Mouse (Mus musculus) urinary bladder, postnatal 25 days (tissue): ENCODE measurements around the gene Tsr3.

Source experiments
- DNase-seq: peaks from one replicate; pipeline ENCODE4 v3.0.0; 2022; ENCODE audit warnings: low spot score

Tsr3 gene

GRCm38 (mm10) chr17:25243131-25243780, 3.3 kb downstream of the Tsr3 start:
- no peak for DNase-seq

- DNase-seq: peak; percentile 56
These were observed 4.3 kb downstream of the Tsr3 start for GRCm38 (mm10) chr17:25244239-25244638.

- DNase-seq: no peak
These were observed 8.2 kb downstream of the Tsr3 start for GRCm38 (mm10) chr17:25248033-25248750.

GRCm38 (mm10) chr17:25250181-25250835, 10.3 kb downstream of the Tsr3 start:
- DNase-seq: no peak

- no peak for DNase-seq
These were observed 12.7 kb downstream of the Tsr3 start for GRCm38 (mm10) chr17:25252643-25253042.

GRCm38 (mm10) chr17:25253760-25254159, 13.8 kb downstream of the Tsr3 start:
- DNase-seq: no peak

- DNase-seq: no peak
These were observed 15.1 kb downstream of the Tsr3 start for GRCm38 (mm10) chr17:25255110-25255509.

GRCm38 (mm10) chr17:25256140-25256754, 16.3 kb downstream of the Tsr3 start, which contains the start of gene Baiap3:
Baiap3 (minus strand) TSS chr17:25256364.
- DNase-seq: no peak

GRCm38 (mm10) chr17:25257804-25258261, 17.9 kb downstream of the Tsr3 start:
- no peak for DNase-seq

- no peak for DNase-seq
These were observed 24.5 kb downstream of the Tsr3 start for GRCm38 (mm10) chr17:25264453-25264852.

- DNase-seq: no peak
These were observed 30.9 kb downstream of the Tsr3 start for GRCm38 (mm10) chr17:25270795-25271335.

- DNase-seq: no peak
These were observed 32.4 kb downstream of the Tsr3 start for GRCm38 (mm10) chr17:25272326-25272725.

- DNase-seq: peak; percentile 83
These were observed 33.2 kb downstream of the Tsr3 start for GRCm38 (mm10) chr17:25272951-25273705.

GRCm38 (mm10) chr17:25273706-25274501, 33.9 kb downstream of the Tsr3 start:
- DNase-seq: peak; percentile 88

- no peak for DNase-seq
These were observed 34.8 kb downstream of the Tsr3 start, which contains the start of gene Ube2i for GRCm38 (mm10) chr17:25274571-25275346. Ube2i (minus strand) TSS chr17:25274622.

- no peak for DNase-seq
These were observed 35.9 kb downstream of the Tsr3 start for GRCm38 (mm10) chr17:25275833-25276232.

- DNase-seq: peak; percentile 48
These were observed 42.2 kb downstream of the Tsr3 start for GRCm38 (mm10) chr17:25282133-25282532.

- peak; percentile 68 for DNase-seq
These were observed 45.1 kb downstream of the Tsr3 start for GRCm38 (mm10) chr17:25285033-25285432.

GRCm38 (mm10) chr17:25288842-25289241, 48.9 kb downstream of the Tsr3 start:
- DNase-seq: peak; percentile 28

- no peak for DNase-seq
These were observed 50.4 kb downstream of the Tsr3 start for GRCm38 (mm10) chr17:25290411-25290810.
